Mouse (Mus musculus) small intestine, adult 2 months (tissue): ENCODE measurements around the gene Uhrf1bp1.

ENCODE experiments used
- CTCF ChIP-seq: fragments of 200-500 bp; IDR thresholded peaks from 2 replicates; pipeline ENCODE4 v1.5.1; 2012; ENCODE audit warnings: low read depth, mild to moderate bottlenecking, control low read depth, inconsistent platforms, low read length, moderate library complexity, mixed read lengths; ENCODE audit not compliant: insufficient replicate concordance, insufficient read length; ENCODE audit errors: extremely low read depth
- POLR2A ChIP-seq: fragments of 200-500 bp; IDR thresholded peaks from 2 replicates; pipeline ENCODE4 v1.6.1; 2012; ENCODE audit warnings: low read depth, mild to moderate bottlenecking, control low read depth, inconsistent platforms, low read length, moderate library complexity

- no peak for TF ChIP-seq POLR2A
- TF ChIP-seq CTCF = no peak
Observed at GRCm38 (mm10) chr17:27940352-27940751, 84.1 kb downstream of the Uhrf1bp1 start.
